Mouse (Mus musculus) heart, postnatal 0 days (tissue): ENCODE data around the gene Ccdc149.

ENCODE experiments used
- CTCF ChIP-seq: IDR thresholded peaks from 2 replicates; pipeline ENCODE4 v1.5.1; 2016; ENCODE audit warnings: antibody characterized with exemption, control low read depth, low read depth
- EP300 ChIP-seq: IDR thresholded peaks from 2 replicates; pipeline ENCODE4 v1.6.1; 2016; ENCODE audit warnings: antibody characterized with exemption, low read depth

GRCm38 (mm10) chr5:52375847-52376246, 95.5 kb downstream of the Ccdc149 start:
- TF ChIP-seq CTCF: no peak
- no peak for TF ChIP-seq EP300
